Mouse (Mus musculus) kidney, embryonic 14.5 days (tissue): ENCODE measurements around the gene Cyp2d10. TPM values are rescaled to one million over a fixed set of nuclear protein-coding genes. Genes with fewer than 3 reads are reported as not detected.
"Not testable (repeated sequence)": the region's sequence is repeated elsewhere in the genome, so short reads cannot be mapped to it uniquely, and the experiment has no call there.

Experiments
- ATAC-seq: fragments of 200-750 bp; cut with Nextera tagmentation; 2 replicates; pipeline ENCODE4 v1.8.0; 2017; ENCODE audit warnings: moderate number of reproducible peaks, mild to moderate bottlenecking, moderate TSS enrichment, moderate library complexity; ENCODE audit not compliant: low FRiP score, low TSS enrichment
- H3K27ac ChIP-seq: fragments of 300-500 bp; sonication (generic); 2 replicates; pipeline ENCODE4 v1.5.1; 2014; ENCODE audit warnings: low read depth, mild to moderate bottlenecking, low read length, moderate library complexity, mixed read lengths
- H3K27me3 ChIP-seq: fragments of 300-500 bp; sonication (generic); 2 replicates; pipeline ENCODE4 v1.6.1; 2014; ENCODE audit warnings: mild to moderate bottlenecking, low read length; ENCODE audit not compliant: control insufficient read depth, insufficient read depth
- H3K36me3 ChIP-seq: fragments of 300-500 bp; sonication (generic); 2 replicates; pipeline ENCODE4 v1.6.1; 2014; ENCODE audit warnings: low read length, mixed read lengths; ENCODE audit not compliant: control insufficient read depth, insufficient read depth
- H3K4me1 ChIP-seq: fragments of 300-500 bp; sonication (generic); 2 replicates; pipeline ENCODE4 v1.6.1; 2014; ENCODE audit warnings: low read length, mixed read lengths; ENCODE audit not compliant: control insufficient read depth, insufficient read depth
- H3K4me2 ChIP-seq: fragments of 300-500 bp; sonication (generic); replicated peaks from 2 replicates; pipeline ENCODE4 v1.6.1; 2014; ENCODE audit warnings: low read depth, mild to moderate bottlenecking, low read length
- H3K4me3 ChIP-seq: fragments of 300-500 bp; sonication (generic); 2 replicates; pipeline ENCODE4 v1.5.1; 2014; ENCODE audit warnings: mild to moderate bottlenecking, low read length
- H3K9ac ChIP-seq: fragments of 300-500 bp; sonication (generic); 2 replicates; pipeline ENCODE4 v1.6.1; 2014; ENCODE audit warnings: low read depth, mild to moderate bottlenecking, low read length, moderate library complexity
- H3K9me3 ChIP-seq: fragments of 300-500 bp; sonication (generic); 2 replicates; pipeline ENCODE4 v1.6.1; 2016; ENCODE audit warnings: low read length; ENCODE audit not compliant: control insufficient read depth
- WGBS: fragments of 180-500 bp; shearing (Covaris S2); extraction: QIAGEN DNeasy Blood & Tissue Kit; methylation state at CpG from one replicate; pipeline ENCODE4 v1.1.7; 2014; 5-methylcytosine and 5-hydroxymethylcytosine counted together
- polyA plus RNA-seq: library from polyadenylated mRNA; unstranded; fragments of >200 nt; fragmentation: Nextera tagmentation; extraction: Ambion mirVana; gene quantifications from 2 replicates; pipeline ENCODE4 v1.2.1, GENCODE M21; 2014

The Cyp2d10 gene
- polyA plus RNA-seq, 1 experiment from 2014 or later, result not detected

GRCm38 (mm10) chr15:82404163-82404562 lies 2.8 kb downstream of the Cyp2d10 start:
- no peak overlapping the region for H3K9ac ChIP-seq
- H3K4me1 ChIP-seq, result no peaks in the 10 kb centered on the region
- no peak for ATAC-seq
- no peaks in the 10 kb centered on the region for H3K36me3 ChIP-seq
- WGBS, result 95% methylated on average over 3 of the region's 3 CpGs
- no peaks in the 10 kb centered on the region for H3K27me3 ChIP-seq
- no peak overlapping the region for H3K4me3 ChIP-seq
- H3K4me2 ChIP-seq, result no peak overlapping the region
- H3K9me3 ChIP-seq, result no peaks in the 10 kb centered on the region
- H3K27ac ChIP-seq, result no peak overlapping the region

- Histone ChIP-seq H3K4me1 (no peaks in the 10 kb centered on the region), H3K4me3 (no peak overlapping the region), H3K9ac (no peak overlapping the region), H3K27me3 (no peaks in the 10 kb centered on the region), H3K4me2 (no peak overlapping the region), H3K36me3 (no peaks in the 10 kb centered on the region), H3K27ac (no peak overlapping the region), H3K9me3 (no peaks in the 10 kb centered on the region)
- 93% methylated on average over 9 of the region's 9 CpGs for WGBS
- ATAC-seq, result no peak
These were observed 3.4 kb downstream of the Cyp2d10 start for GRCm38 (mm10) chr15:82403606-82404005.

- Histone ChIP-seq H3K9ac (no peak overlapping the region), H3K27ac (no peak overlapping the region), H3K27me3 (no peaks in the 10 kb centered on the region), H3K4me3 (no peak overlapping the region), H3K4me2 (no peak overlapping the region), H3K4me1 (no peaks in the 10 kb centered on the region), H3K9me3 (no peaks in the 10 kb centered on the region), H3K36me3 (no peaks in the 10 kb centered on the region)
- no peak for ATAC-seq
- 86% methylated on average over 6 of the region's 6 CpGs for WGBS
These were observed 4.3 kb downstream of the Cyp2d10 start for GRCm38 (mm10) chr15:82402741-82403140.

- Histone ChIP-seq H3K4me3 (no peak overlapping the region), H3K27me3 (no peaks in the 10 kb centered on the region), H3K9ac (no peak overlapping the region), H3K4me1 (no peaks in the 10 kb centered on the region), H3K27ac (no peak overlapping the region), H3K9me3 (no peaks in the 10 kb centered on the region), H3K4me2 (no peak overlapping the region), H3K36me3 (no peaks in the 10 kb centered on the region)
- ATAC-seq, result no peak
These were observed 4.9 kb downstream of the Cyp2d10 start for GRCm38 (mm10) chr15:82402106-82402505.

- Histone ChIP-seq H3K4me2 (no peak overlapping the region), H3K27me3 (no peaks in the 10 kb centered on the region), H3K27ac (no peak overlapping the region), H3K36me3 (no peaks in the 10 kb centered on the region), H3K9me3 (no peaks in the 10 kb centered on the region), H3K4me3 (no peak overlapping the region), H3K9ac (no peak overlapping the region), H3K4me1 (no peaks in the 10 kb centered on the region)
- ATAC-seq, result no peak
- 67% methylated on average over 2 of the region's 2 CpGs for WGBS
These were observed 5.5 kb downstream of the Cyp2d10 start for GRCm38 (mm10) chr15:82401516-82401915.

DNA sequence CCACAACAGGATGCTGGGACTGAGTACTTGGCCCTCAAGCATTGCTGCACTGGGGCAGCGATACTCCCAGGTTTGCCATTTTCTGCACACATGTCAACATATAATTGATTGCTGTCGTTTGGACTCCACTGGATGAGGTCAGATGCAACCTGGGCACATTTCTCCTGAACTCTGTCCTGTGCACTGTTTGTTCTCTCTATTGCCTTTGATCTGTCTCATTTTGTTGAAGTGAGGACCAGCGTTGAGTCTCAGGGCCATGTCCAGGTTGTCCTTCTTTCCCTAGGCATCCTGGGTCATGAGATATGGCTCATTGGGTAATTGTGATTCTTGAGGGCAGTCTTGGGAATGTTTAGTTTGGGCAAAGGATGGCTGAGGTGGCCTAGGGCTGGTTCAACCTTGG lies 11.0 kb downstream of the Cyp2d10 start:
- H3K9me3 ChIP-seq, H3K9ac ChIP-seq, H3K27me3 ChIP-seq, H3K4me2 ChIP-seq, H3K36me3 ChIP-seq, H3K4me1 ChIP-seq, H3K4me3 ChIP-seq, ATAC-seq, H3K27ac ChIP-seq: not testable (repeated sequence)
- WGBS, result 83% methylated on average over 3 of the region's 3 CpGs

GRCm38 (mm10) chr15:82393922-82394321 lies 13.1 kb downstream of the Cyp2d10 start, which contains the start of gene Cyp2d11:
Cyp2d11 (minus strand) TSS chr15:82394022.
- H3K27ac ChIP-seq, H3K27me3 ChIP-seq, H3K4me2 ChIP-seq, H3K9me3 ChIP-seq, H3K9ac ChIP-seq, H3K4me3 ChIP-seq, H3K4me1 ChIP-seq, ATAC-seq, H3K36me3 ChIP-seq: not testable (repeated sequence)
- 84% methylated on average over 2 of the region's 2 CpGs for WGBS

GRCm38 (mm10) chr15:82389916-82390315 lies 17.1 kb downstream of the Cyp2d10 start:
- ATAC-seq, H3K4me3 ChIP-seq: not testable (repeated sequence)
- WGBS, result 86% methylated on average over 10 of the region's 10 CpGs

GRCm38 (mm10) chr15:82385729-82386128 lies 21.3 kb downstream of the Cyp2d10 start:
- no peak for ATAC-seq
- Histone ChIP-seq H3K4me2 (no peak overlapping the region), H3K27ac (no peak overlapping the region), H3K9ac (no peak overlapping the region), H3K27me3 (no peaks in the 10 kb centered on the region), H3K9me3 (no peaks in the 10 kb centered on the region; the same call in 1 of the 2 replicates), H3K36me3 (no peaks in the 10 kb centered on the region), H3K4me3 (no peak overlapping the region), H3K4me1 (peaks cover 3% of the 10 kb centered on the region; the same call in 1 of the 2 replicates)
- 90% methylated on average over 2 of the region's 2 CpGs for WGBS

More at GRCm38 (mm10) chr15:82389916-82390315, 17.1 kb downstream of the Cyp2d10 start:
- not testable (repeated sequence) for H3K36me3 ChIP-seq, H3K9me3 ChIP-seq, H3K27me3 ChIP-seq, H3K4me2 ChIP-seq, H3K27ac ChIP-seq, H3K4me1 ChIP-seq, H3K9ac ChIP-seq
